Mouse (Mus musculus) right cerebral cortex, postnatal 25 days (tissue): ENCODE data around the gene Gm8212.
"Not testable (repeated sequence)": the region's sequence is repeated elsewhere in the genome, so short reads cannot be mapped to it uniquely, and the experiment has no call there.

Experiments
- DNase-seq: peaks from one replicate; pipeline ENCODE4 v3.0.0; 2022

Gm8212 gene

DNA sequence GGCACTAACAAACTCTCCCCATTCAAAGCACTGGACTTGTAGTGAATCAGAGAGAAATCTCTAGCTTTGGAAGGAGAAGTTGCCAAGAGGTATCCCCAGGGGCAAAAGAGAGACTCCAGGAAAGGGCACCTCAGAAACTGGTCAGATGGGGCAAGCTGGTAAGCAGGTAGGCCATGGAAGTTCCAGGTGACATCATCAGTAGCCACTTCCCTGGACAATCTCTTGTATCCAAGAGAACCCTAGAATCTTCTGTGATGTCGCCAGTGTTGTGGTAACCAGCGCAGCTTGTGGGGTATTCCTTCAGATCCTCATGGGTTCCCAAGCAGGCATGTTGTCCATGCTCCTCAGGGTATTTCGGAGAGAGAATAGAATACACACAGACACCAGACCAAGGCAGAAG is at the start of gene Gm8212:
Gene Gm8212, plus strand, starts transcription at position 301 of the 400 bp plus-strand sequence.
- not testable (repeated sequence) for DNase-seq

DNA sequence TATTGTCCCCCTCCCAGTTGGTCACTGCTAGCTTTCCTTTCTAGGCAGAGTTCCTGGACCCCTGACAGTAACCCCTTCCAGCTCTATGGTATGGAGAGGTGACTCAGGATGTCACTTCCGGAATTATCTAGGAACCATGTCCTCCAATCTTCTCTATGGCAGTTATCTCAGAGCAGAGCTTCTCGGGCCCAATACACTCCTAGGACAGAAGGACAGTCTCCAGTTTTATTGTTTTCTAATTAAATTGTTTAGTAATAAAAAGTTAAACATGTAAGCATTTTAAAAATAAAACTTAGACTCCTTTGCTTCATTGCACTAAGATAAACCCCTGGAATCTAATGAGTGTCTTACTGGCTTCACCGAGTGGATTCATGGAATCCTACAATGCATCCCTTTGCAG is 15.7 kb downstream of the Gm8212 start, which contains the start of gene 4930503E14Rik:
Gene 4930503E14Rik, minus strand, starts transcription at position 101 of the 400 bp plus-strand sequence.
- DNase-seq = not testable (repeated sequence)

DNA sequence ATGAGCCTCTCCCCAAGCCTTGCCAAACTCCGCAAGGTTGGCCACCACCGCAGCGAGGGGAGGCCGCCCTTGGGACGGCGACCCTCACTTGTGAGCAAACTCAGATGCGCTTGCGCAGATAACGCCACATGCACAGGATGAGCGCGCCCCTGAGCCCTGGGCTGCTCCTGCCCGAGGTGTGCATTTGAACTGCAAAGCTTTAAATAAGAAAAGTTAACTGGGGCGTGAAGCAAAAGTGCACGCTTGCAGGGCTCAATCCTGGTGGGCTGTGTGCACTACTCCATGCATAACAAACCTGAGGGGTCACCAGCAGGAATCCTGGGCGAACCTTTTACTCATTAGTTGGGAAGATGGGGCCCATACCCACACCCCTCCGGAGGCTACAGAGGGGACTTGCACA is 50.6 kb downstream of the Gm8212 start:
- DNase-seq = no peak
